Mouse (Mus musculus): ENCODE measurements around the gene Inafm2. TPM values are rescaled to one million over a fixed set of nuclear protein-coding genes. Genes with fewer than 3 reads are reported as not detected.

Gene Inafm2
- polyA plus RNA-seq, 1 experiment = 8.1 TPM

DNA sequence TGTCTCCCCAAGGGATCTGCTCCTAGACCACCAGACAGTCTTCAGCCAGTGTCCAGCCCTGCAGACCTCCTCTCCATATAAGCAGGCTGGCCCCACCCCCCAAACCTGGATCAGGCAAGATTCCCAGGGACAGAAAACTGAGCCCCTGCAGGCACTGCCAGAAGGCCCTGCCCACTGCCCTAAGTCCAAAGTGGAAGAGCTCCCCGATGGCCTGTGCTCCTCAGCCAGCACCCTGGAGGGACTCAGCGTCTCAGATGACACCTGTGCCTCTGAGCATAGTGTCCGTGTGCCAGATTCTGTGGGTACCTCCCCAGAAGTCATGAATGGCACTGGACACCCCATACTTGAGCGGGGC lies 46.7 kb downstream of the Inafm2 start:
- TF ChIP-seq CTCF (conservative IDR thresholded peaks at IDR 0.05; ENCODE audit: insufficient read depth, insufficient read length, low read depth, low read length) = no peak
- no peak for TF ChIP-seq POLR2A (IDR thresholded peaks at IDR 0.05; ENCODE audit: low read depth, low read length)
- Histone ChIP-seq H3K36me3 (ENCODE audit: control insufficient read depth, insufficient read depth, low read length) (no peaks in the 10 kb centered on the region), H3K27ac (ENCODE audit: insufficient read depth, low read depth, low read length) (no peak overlapping the region), H3K4me3 (ENCODE audit: insufficient read depth, low read depth, low read length) (no peak overlapping the region), H3K4me1 (ENCODE audit: control insufficient read depth, insufficient read depth, low read length) (no peaks in the 10 kb centered on the region), H3K27me3 (replicated peaks; ENCODE audit: control insufficient read depth, insufficient read depth, low read length) (no peaks in the 10 kb centered on the region)
- WGBS = 57% methylated on average over 4 of the region's 4 CpGs
- no peak for DNase-seq

DNA sequence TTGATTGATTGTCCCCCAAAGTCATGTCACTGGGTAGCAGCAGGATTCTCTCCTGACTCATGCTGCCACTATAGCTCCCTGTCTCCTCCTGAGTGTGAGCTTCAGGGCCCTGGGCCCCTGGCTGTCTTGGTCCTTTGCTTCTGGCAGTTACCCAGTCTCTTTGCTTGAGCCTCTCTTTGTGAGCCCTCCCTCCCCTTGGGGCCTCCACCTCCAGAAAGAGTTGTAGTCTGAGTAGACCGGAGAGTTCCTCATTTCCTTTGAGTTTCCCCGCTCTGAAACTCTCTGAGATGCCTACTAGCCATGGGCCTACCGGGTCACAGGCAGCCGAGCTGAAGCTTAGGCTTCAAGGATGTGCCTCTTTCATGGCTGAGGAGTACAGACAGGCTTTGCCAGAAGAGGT lies 48.1 kb downstream of the Inafm2 start:
- Histone ChIP-seq H3K36me3 (ENCODE audit: control insufficient read depth, insufficient read depth, low read length) (no peaks in the 10 kb centered on the region), H3K4me1 (ENCODE audit: control insufficient read depth, insufficient read depth, low read length) (no peaks in the 10 kb centered on the region), H3K4me3 (ENCODE audit: insufficient read depth, low read depth, low read length) (no peak overlapping the region), H3K27ac (ENCODE audit: insufficient read depth, low read depth, low read length) (no peak overlapping the region), H3K27me3 (replicated peaks; ENCODE audit: control insufficient read depth, insufficient read depth, low read length) (no peaks in the 10 kb centered on the region)
- WGBS = 79% methylated on average over 4 of the region's 4 CpGs
- no peak for DNase-seq
- TF ChIP-seq CTCF (conservative IDR thresholded peaks at IDR 0.05; ENCODE audit: insufficient read depth, insufficient read length, low read depth, low read length) = no peak
- TF ChIP-seq POLR2A (IDR thresholded peaks at IDR 0.05; ENCODE audit: low read depth, low read length) = no peak

Other genes with a start within 250 kb of the Inafm2 start
- gene Bmf, start 196.1 kb upstream of the Inafm2 start, polyA plus RNA-seq (2012; rRNA removed) = 9.1 and 10.5 TPM in 2 replicates
- 0.68 and 0.72 TPM in 2 replicates for gene Bub1b, start 147.5 kb upstream of the Inafm2 start, polyA plus RNA-seq (2012; rRNA removed)
- gene Pak6, start 82.5 kb upstream of the Inafm2 start, polyA plus RNA-seq (2012; rRNA removed) = 10.9 and 13.7 TPM in 2 replicates
- 0.03 and 0.05 TPM in 2 replicates for gene Ankrd63, start 41.8 kb upstream of the Inafm2 start, polyA plus RNA-seq (2012; rRNA removed)
- 1.9 and 3.7 TPM in 2 replicates for gene Plcb2, start 17.3 kb upstream of the Inafm2 start, polyA plus RNA-seq (2012; rRNA removed)
- gene Ccdc9b, start 16.9 kb downstream of the Inafm2 start, polyA plus RNA-seq (2012; rRNA removed) = 3.4 and 3.6 TPM in 2 replicates
- not detected in 2 replicates for gene Phgr1, start 27.0 kb downstream of the Inafm2 start, polyA plus RNA-seq (2012; rRNA removed)
- gene Disp2, start 34.0 kb downstream of the Inafm2 start, polyA plus RNA-seq (2012; rRNA removed) = 0.35 and 0.67 TPM in 2 replicates
- 0.56 and 0.61 TPM in 2 replicates for gene Knstrn, start 68.2 kb downstream of the Inafm2 start, polyA plus RNA-seq (2012; rRNA removed)
- 215 and 219 TPM in 2 replicates for gene Ivd, start 116.2 kb downstream of the Inafm2 start, polyA plus RNA-seq (2012; rRNA removed)
- 17.5 and 19.9 TPM in 2 replicates for gene Bahd1, start 154.6 kb downstream of the Inafm2 start, polyA plus RNA-seq (2012; rRNA removed)
- 7.4 and 8.0 TPM in 2 replicates for gene Chst14, start 180.7 kb downstream of the Inafm2 start, polyA plus RNA-seq (2012; rRNA removed)